8 mouse cellular contexts compared by ENCODE assay signal in the genomic region with DNA sequence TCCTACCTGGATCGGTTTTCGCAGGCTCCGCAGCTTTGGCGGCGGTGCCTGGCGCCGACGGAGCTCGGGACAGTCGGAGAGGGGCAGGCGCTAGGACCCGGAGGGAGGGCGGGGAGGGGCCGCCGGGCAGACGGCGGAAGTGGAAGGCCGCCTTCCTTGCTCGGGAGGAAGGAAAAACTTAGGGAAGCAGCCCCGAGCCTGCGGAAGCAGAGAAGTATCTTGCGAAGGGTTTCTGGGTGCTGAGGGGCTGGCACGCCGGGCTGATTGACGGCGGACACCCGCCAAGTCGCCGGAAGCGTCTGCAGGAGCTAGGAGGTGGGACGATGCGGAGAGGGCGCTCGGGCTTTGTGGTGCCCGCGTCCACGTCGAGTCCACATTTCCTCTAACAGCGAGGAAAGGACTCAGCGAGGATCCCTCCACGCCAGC. TPM values are rescaled to one million over a fixed set of nuclear protein-coding genes. Genes with fewer than 3 reads are reported as not detected.
DNase-seq lines count a peak whose midpoint lies in the region; ATAC-seq and TF ChIP-seq lines count a peak whose summit lies in the region.

A gene (plus strand): TSS at position 181 of the 426 bp plus-strand sequence.

- DNase-seq in 3T3-L1 (ENCODE audit: low read depth, low spot score): peak; percentile 75
- DNase-seq in adrenal gland, adult 18-20 months (ENCODE audit: low spot score in 2 of 2): peak; percentile 69 to 70
- peak; percentile 89 for DNase-seq in kidney, postnatal 10 days
- peak; percentile 91 for DNase-seq in liver, embryonic 11.5 days (ENCODE audit: low spot score)

- peak within 1 kb of the TSS; percentile 94 for H3K4me2 ChIP-seq in heart, embryonic 14.5 days (ENCODE audit: low read length)
- H3K4me2 ChIP-seq in liver, embryonic 11.5 days: peak within 1 kb of the TSS; percentile 88
- H3K4me2 ChIP-seq in myocyte (ENCODE audit: low read depth): peak within 1 kb of the TSS; percentile 84
- peak within 1 kb of the TSS; percentile 85 for H3K4me2 ChIP-seq in stomach, embryonic 16.5 days (ENCODE audit: low read depth, low read length)

- peaks cover 40% of the 10 kb centered on the region for H3K36me3 ChIP-seq in heart, embryonic 14.5 days (ENCODE audit: control insufficient read depth, insufficient read depth, low read length)
- H3K36me3 ChIP-seq in liver, embryonic 11.5 days (ENCODE audit: control insufficient read depth, insufficient read depth, low read length): peaks cover 38% of the 10 kb centered on the region
- H3K36me3 ChIP-seq in myocyte (ENCODE audit: control insufficient read depth, insufficient read depth): peaks cover 10% of the 10 kb centered on the region
- peaks cover 25% of the 10 kb centered on the region for H3K36me3 ChIP-seq in stomach, embryonic 16.5 days (ENCODE audit: control insufficient read depth, insufficient read depth, low read length)

- peaks cover 75% of the 10 kb centered on the region for H3K79me2 ChIP-seq in myocyte (ENCODE audit: control insufficient read depth, insufficient read depth)

- under 1% methylated on average over 41 of the region's 41 CpGs for WGBS in heart, embryonic 14.5 days
- WGBS in liver, embryonic 11.5 days: under 1% methylated on average over 41 of the region's 41 CpGs
- WGBS in stomach, embryonic 16.5 days: under 1% methylated on average over 41 of the region's 41 CpGs

- H3K27me3 ChIP-seq in heart, embryonic 14.5 days (ENCODE audit: control insufficient read depth, insufficient read depth, low read length): no peaks in the 10 kb centered on the region
- no peaks in the 10 kb centered on the region for H3K27me3 ChIP-seq in liver, embryonic 11.5 days (replicated peaks; ENCODE audit: control insufficient read depth, insufficient read depth, low read length)
- no peaks in the 10 kb centered on the region for H3K27me3 ChIP-seq in myocyte (ENCODE audit: control insufficient read depth, insufficient read depth, insufficient read length)
- H3K27me3 ChIP-seq in stomach, embryonic 16.5 days (ENCODE audit: control insufficient read depth, insufficient read depth, low read length): no peaks in the 10 kb centered on the region

- peak within 1 kb of the TSS; percentile 93 to 97 for H3K27ac ChIP-seq in heart, embryonic 14.5 days (replicated peaks in 1 of 2; ENCODE audit: control insufficient read depth in 1 of 2, insufficient read depth in 1 of 2, low read depth in 2 of 2, low read length in 2 of 2)
- peak within 1 kb of the TSS; percentile 97 for H3K27ac ChIP-seq in liver, embryonic 11.5 days (ENCODE audit: low read depth, low read length)
- peak within 1 kb of the TSS; percentile 98 for H3K27ac ChIP-seq in stomach, embryonic 16.5 days (ENCODE audit: low read length)

- no peaks in the 10 kb centered on the region for H3K9me3 ChIP-seq in heart, embryonic 14.5 days (ENCODE audit: control insufficient read depth, low read length)
- peaks cover 15% of the 10 kb centered on the region for H3K9me3 ChIP-seq in liver, embryonic 11.5 days (ENCODE audit: control insufficient read depth, low read length)
- no peaks in the 10 kb centered on the region for H3K9me3 ChIP-seq in stomach, embryonic 16.5 days (replicated peaks; ENCODE audit: control insufficient read depth, low read length)

- peaks cover 0 to 21% of the 10 kb centered on the region in 2 experiments; a peak in 2 of 4 replicates for H3K4me1 ChIP-seq in heart, embryonic 14.5 days (ENCODE audit: control insufficient read depth in 2 of 2, insufficient read depth in 2 of 2, low read length in 2 of 2)
- H3K4me1 ChIP-seq in liver, embryonic 11.5 days (replicated peaks; ENCODE audit: control insufficient read depth, insufficient read depth, low read length): peaks cover 19% of the 10 kb centered on the region
- H3K4me1 ChIP-seq in stomach, embryonic 16.5 days (ENCODE audit: control insufficient read depth, insufficient read depth, low read length): peaks cover 17% of the 10 kb centered on the region

- ATAC-seq in erythroid progenitor cell, adult 5-6 weeks (replicated peaks; ENCODE audit: low FRiP score, poor library complexity, severe bottlenecking): peak; percentile 64
- peak; percentile 88 for ATAC-seq in heart, embryonic 14.5 days (ENCODE audit: insufficient number of reproducible peaks, insufficient read depth, low FRiP score, low read depth)
- peak; percentile 82 for ATAC-seq in liver, embryonic 11.5 days (replicated peaks; ENCODE audit: low FRiP score)
- peak; percentile 90 for ATAC-seq in stomach, embryonic 16.5 days (ENCODE audit: insufficient read depth, low FRiP score)

- peak within 1 kb of the TSS; percentile 88 to 95 for H3K4me3 ChIP-seq in heart, embryonic 14.5 days (ENCODE audit: control insufficient read depth in 1 of 2, insufficient read depth in 1 of 2, low read depth in 1 of 2, low read length in 2 of 2)
- peak within 1 kb of the TSS; percentile 86 for H3K4me3 ChIP-seq in liver, embryonic 11.5 days (ENCODE audit: low read depth, low read length)
- peak within 1 kb of the TSS; percentile 98 for H3K4me3 ChIP-seq in myocyte
- H3K4me3 ChIP-seq in stomach, embryonic 16.5 days (replicated peaks; ENCODE audit: low read length): peak within 1 kb of the TSS; percentile 96

- peak within 1 kb of the TSS; percentile 83 for H3ac ChIP-seq in myocyte (ENCODE audit: control insufficient read depth, insufficient read length)

- TF ChIP-seq POLR2A in myocyte (IDR thresholded peaks at IDR 0.05; ENCODE audit: insufficient read length, low read depth): no peak

- H3K9ac ChIP-seq in heart, embryonic 14.5 days (ENCODE audit: low read length): peak within 1 kb of the TSS; percentile 96
- peak within 1 kb of the TSS; percentile 98 for H3K9ac ChIP-seq in liver, embryonic 11.5 days (ENCODE audit: low read depth, low read length)
- peak within 1 kb of the TSS; percentile 95 for H3K9ac ChIP-seq in stomach, embryonic 16.5 days (ENCODE audit: low read length)

TF ChIP-seq in myocyte, 11 proteins besides CTCF, POLR2A, EP300 and RAD21:
- no peak for TF ChIP-seq TCF3 (IDR thresholded peaks at IDR 0.05; ENCODE audit: insufficient read length, low read depth)
- no peak for TF ChIP-seq MYOD1 (IDR thresholded peaks at IDR 0.05; ENCODE audit: control insufficient read depth in 1 of 3, insufficient read length in 2 of 3, low read depth in 2 of 3)
- no peak for TF ChIP-seq E2F4 (IDR thresholded peaks at IDR 0.05; ENCODE audit: insufficient read depth)
- TF ChIP-seq TCF12 (IDR thresholded peaks at IDR 0.05; ENCODE audit: insufficient read depth, poor library complexity, severe bottlenecking): no peak
- TF ChIP-seq USF1 (IDR thresholded peaks at IDR 0.05; ENCODE audit: low read depth): no peak
- TF ChIP-seq POLR2AphosphoS2 (IDR thresholded peaks at IDR 0.05; ENCODE audit: insufficient read length, low read depth): no peak
- TF ChIP-seq SRF (IDR thresholded peaks at IDR 0.05; ENCODE audit: control insufficient read depth, insufficient read length, low read depth): no peak
- TF ChIP-seq CEBPB (IDR thresholded peaks at IDR 0.05; ENCODE audit: insufficient read depth, poor library complexity, severe bottlenecking): no peak
- TF ChIP-seq MYOG (IDR thresholded peaks at IDR 0.05; ENCODE audit: control insufficient read depth in 1 of 3, insufficient read depth in 1 of 3, insufficient read length in 2 of 3, low read depth in 2 of 3): no peak
- no peak for TF ChIP-seq MAX (IDR thresholded peaks at IDR 0.05; ENCODE audit: low read depth)
- TF ChIP-seq REST (IDR thresholded peaks at IDR 0.05; ENCODE audit: insufficient read depth, insufficient read length): no peak

RNA-seq across cellular contexts. Expression of the gene that starts here (rescaled TPM):
- 10 to 100 TPM; 31.1 to 36.6 TPM for total RNA-seq in adrenal gland, adult 18-20 months (2021)
- total RNA-seq in erythroid progenitor cell, adult 5-6 weeks (2015; ENCODE audit: low replicate concordance): 18.0 and 31.4 TPM in 2 replicates
- 34.3 and 47.1 TPM in 2 replicates for total RNA-seq in erythroid progenitor cell, adult 5-6 weeks (2017; ENCODE audit: low replicate concordance)
- polyA plus RNA-seq in heart, embryonic 14.5 days (2014; fragmentation: Nextera tagmentation; extraction: Ambion mirVana): 8.8 and 8.9 TPM in 2 replicates
- 15.1 and 15.8 TPM in 2 replicates for polyA plus RNA-seq in liver, embryonic 11.5 days (2014; fragmentation: Nextera tagmentation; extraction: Ambion mirVana)
- polyA plus RNA-seq in myocyte (2012; fragmentation: generic; extraction: Trizol): 16.7 TPM
- polyA plus RNA-seq in stomach, embryonic 16.5 days (2015; fragmentation: Nextera tagmentation; extraction: Ambion mirVana): 9.9 and 11.2 TPM in 2 replicates

Comparison
In these comparisons a context has a peak if more than half of its experiments do, and no peak if none do; other contexts are left out.
1. Peak in every context shown above with its lines: DNase-seq, ATAC-seq, H3K4me3 ChIP-seq and H3K27ac ChIP-seq.